Mouse (Mus musculus) forebrain, embryonic 10.5 days (tissue): Measurements from ENCODE around the gene Hspa12a. TPM values are rescaled to one million over a fixed set of nuclear protein-coding genes. Genes with fewer than 3 reads are reported as not detected.
A peak's percentile ranks its signal among the peaks of the same experiment; 100 is the strongest.
"Not testable (repeated sequence)": the region's sequence is repeated elsewhere in the genome, so short reads cannot be mapped to it uniquely, and the experiment has no call there.

Experiments
- DNase-seq: peaks from one replicate; pipeline ENCODE4 v3.0.0-alpha.2; 2017; ENCODE audit warnings: low spot score; ENCODE audit errors: extremely low spot score
- H3K27ac ChIP-seq: fragments of 300-500 bp; sonication (generic); 2 replicates; pipeline ENCODE4 v1.5.1; 2016; ENCODE audit warnings: mild to moderate bottlenecking
- H3K27me3 ChIP-seq: fragments of 300-500 bp; sonication (generic); 2 replicates; pipeline ENCODE4 v1.6.1; 2016; ENCODE audit warnings: mild to moderate bottlenecking; ENCODE audit not compliant: poor library complexity, severe bottlenecking
- H3K36me3 ChIP-seq: fragments of 300-500 bp; sonication (generic); replicated peaks from 2 replicates; pipeline ENCODE4 v1.6.1; 2016; ENCODE audit warnings: mild to moderate bottlenecking, moderate library complexity
- H3K4me1 ChIP-seq: fragments of 300-500 bp; sonication (generic); 2 replicates; pipeline ENCODE4 v1.6.1; 2016
- H3K4me3 ChIP-seq: fragments of 300-500 bp; sonication (generic); 2 replicates; pipeline ENCODE4 v1.5.1; 2016; ENCODE audit warnings: mild to moderate bottlenecking, moderate library complexity
- H3K9me3 ChIP-seq: fragments of 300-500 bp; sonication (generic); 2 replicates; pipeline ENCODE4 v1.6.1; 2016; ENCODE audit warnings: mild to moderate bottlenecking, moderate library complexity
- WGBS: fragments of 180-500 bp; shearing (Covaris S2); methylation state at CpG from one replicate; pipeline ENCODE4 v1.1.7; 2016; 5-methylcytosine and 5-hydroxymethylcytosine counted together
- polyA plus RNA-seq: library from polyadenylated mRNA; unstranded; fragments of >200 nt; fragmentation: Nextera tagmentation; extraction: Ambion mirVana; gene quantifications from 2 replicates; pipeline ENCODE4 v1.2.1, GENCODE M21; 2016

Hspa12a gene
- polyA plus RNA-seq, 1 experiment from 2014 or later: 5.7 TPM

DNA sequence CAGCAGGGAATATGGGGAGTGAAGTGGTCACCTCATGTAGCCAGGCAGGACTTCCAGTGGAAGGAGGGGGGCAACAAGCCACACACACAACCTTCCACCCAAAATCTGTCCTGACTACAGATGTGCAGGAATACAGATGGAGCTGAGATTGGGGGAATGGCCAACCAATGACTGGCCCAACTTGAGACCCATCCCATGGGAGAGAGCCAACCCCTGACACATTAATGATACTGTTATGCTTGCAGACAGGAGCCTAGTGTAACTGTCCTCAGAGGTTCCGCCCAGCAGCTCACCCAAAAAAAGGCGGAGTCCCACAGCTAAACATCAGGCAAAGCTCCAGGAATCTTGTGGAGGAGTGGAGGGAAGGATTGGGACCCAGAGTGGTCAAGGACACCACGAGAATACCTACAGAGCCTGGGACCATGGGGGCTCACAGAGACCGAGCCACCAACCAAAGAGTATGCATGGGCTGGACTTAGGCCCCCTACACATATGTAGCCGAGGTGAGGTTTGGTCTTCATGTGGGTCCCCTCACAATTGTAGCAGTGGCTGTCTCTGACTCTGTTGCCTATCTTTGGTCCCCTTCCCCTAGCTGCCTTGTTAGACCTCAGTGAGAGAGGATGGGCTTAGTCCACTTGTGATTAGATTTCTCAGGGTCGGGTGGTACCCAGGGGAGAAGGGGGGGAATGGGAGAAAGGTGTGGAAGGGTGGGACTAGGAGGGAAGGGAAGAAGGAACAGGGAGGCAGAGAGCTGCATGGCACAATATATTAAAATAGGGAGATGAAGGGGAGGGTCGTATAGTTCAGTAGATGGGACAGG, 40.2 kb downstream of the Hspa12a start:
- DNase-seq: no peak
- WGBS: 68% methylated on average over 7 of the region's 7 CpGs
- H3K36me3 ChIP-seq: no peaks in the 10 kb centered on the region
- no peak overlapping the region; the same call in 1 of the 2 replicates for H3K27ac ChIP-seq
- peaks cover 6% of the 10 kb centered on the region for H3K4me1 ChIP-seq
- H3K9me3 ChIP-seq: peaks cover 3% of the 10 kb centered on the region
- H3K27me3 ChIP-seq: peaks cover 43% of the 10 kb centered on the region
- peak overlapping the region; percentile 37 for H3K4me3 ChIP-seq

DNA sequence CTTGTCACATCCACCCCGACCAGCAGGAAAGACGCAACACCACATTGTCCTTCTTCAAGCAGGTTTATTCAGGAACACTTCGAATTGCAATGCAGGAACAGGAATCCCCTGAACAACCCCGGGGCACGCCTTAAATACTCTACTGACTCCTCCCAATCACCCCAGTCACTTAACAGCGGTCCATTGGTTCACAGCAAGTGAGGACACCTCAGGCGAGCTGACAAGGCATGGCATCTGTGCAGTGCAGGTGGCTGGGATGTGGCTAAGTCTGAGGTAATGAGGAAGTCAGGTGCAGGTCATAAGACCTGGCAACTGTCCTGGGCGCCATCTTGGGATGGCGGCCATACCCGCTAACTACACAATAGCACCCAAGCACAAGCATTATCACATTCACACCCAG, 43.0 kb downstream of the Hspa12a start:
- not testable (repeated sequence) for H3K4me3 ChIP-seq, DNase-seq, H3K27ac ChIP-seq, H3K36me3 ChIP-seq, H3K4me1 ChIP-seq
- 90% methylated on average over 10 of the region's 10 CpGs for WGBS
- Histone ChIP-seq H3K9me3 (peaks cover 15% of the 10 kb centered on the region), H3K27me3 (peaks cover 24% of the 10 kb centered on the region)

DNA sequence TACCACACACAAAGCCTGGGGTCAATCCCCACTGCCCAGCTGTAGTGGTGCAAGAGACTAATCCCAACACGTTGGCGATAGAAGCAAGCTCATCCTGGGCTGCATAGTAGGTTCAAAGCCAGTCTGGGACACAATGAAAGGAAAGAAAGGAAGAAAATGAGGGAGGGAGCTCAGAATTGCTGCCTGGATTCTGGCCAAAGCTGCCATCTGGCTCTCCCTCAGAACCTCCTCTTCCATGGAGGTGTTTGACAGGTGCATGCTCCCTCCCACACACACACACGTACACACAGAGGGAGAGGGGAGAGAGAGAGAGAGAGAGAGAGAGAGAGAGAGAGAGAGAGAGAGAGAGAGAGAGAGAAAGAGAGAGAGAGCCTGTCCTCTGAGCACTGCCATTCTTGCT, 47.2 kb downstream of the Hspa12a start:
- Histone ChIP-seq H3K27ac (no peak overlapping the region), H3K4me3 (no peak overlapping the region), H3K36me3 (no peaks in the 10 kb centered on the region), H3K4me1 (no peaks in the 10 kb centered on the region), H3K9me3 (peaks cover 15% of the 10 kb centered on the region), H3K27me3 (no peaks in the 10 kb centered on the region)
- no peak for DNase-seq
- 85% methylated on average over 3 of the region's 3 CpGs for WGBS

DNA sequence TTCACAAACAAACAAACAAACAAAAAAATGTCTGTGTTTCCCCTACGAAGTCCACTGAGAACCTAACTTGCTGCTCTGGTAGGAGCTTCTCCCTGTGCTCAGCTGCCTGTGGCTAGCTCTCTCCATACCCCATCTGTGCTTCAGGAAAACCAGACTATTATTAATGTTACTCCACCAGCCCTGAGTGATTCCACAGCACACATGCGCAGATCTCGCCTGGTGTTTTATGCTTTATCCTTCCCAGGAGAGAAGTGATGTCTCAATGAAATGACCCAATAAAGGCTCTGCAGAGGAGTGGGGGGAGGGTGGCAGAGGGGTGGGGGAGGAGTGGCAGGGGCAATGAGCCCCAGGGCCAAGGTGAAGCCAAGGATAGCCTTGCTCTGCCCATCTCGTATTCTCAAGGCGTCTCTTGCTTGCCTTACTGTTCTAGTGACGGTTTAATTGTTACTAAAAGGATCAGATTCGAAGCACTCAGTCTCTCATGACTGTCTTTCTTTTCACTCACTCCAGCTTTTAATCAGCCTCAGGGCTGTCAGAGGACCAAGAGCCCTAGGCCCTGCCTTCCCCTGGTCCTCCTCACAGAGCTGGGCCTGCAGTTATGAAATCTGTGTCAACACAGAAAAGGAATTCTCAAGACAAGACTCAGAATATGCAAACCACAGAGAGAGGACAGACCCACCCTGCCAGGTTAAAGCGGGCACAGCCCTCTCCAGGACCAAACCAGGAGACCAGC, 54.0 kb downstream of the Hspa12a start:
- DNase-seq: no peak
- Histone ChIP-seq H3K27ac (no peak overlapping the region), H3K36me3 (no peaks in the 10 kb centered on the region), H3K4me1 (0 out of 2 replicates have a peak, but pooled peaks cover 8% of the 10 kb centered on the region), H3K9me3 (no peaks in the 10 kb centered on the region; the same call in 1 of the 2 replicates), H3K27me3 (no peaks in the 10 kb centered on the region), H3K4me3 (no peak overlapping the region)
- WGBS: 70% methylated on average over 8 of the region's 8 CpGs

DNA sequence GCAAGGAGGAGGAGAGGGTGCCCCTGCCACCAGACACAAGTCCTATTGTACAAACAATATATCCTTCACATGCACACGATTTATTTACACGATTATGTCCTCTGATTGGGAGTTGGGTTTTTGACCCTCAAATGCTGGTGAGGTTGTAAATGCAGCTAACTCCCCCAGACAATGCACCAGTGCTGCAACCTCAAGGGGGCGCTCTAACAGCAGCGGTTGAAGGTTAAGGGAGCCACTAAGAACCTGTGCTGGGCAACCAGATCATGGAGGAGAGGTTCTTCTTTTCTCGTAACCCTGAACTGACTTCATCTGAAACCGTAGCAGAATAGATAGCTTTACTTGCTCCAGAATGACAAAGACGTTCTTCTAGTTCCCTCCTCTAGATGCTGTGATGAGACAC, 57.0 kb downstream of the Hspa12a start:
- no peak overlapping the region for H3K27ac ChIP-seq
- 66% methylated on average over 7 of the region's 7 CpGs for WGBS
- H3K36me3 ChIP-seq: no peaks in the 10 kb centered on the region
- no peaks in the 10 kb centered on the region for H3K9me3 ChIP-seq
- H3K4me3 ChIP-seq: no peak overlapping the region
- no peaks in the 10 kb centered on the region for H3K27me3 ChIP-seq
- DNase-seq: no peak
- H3K4me1 ChIP-seq: 0 out of 2 replicates have a peak, but pooled peaks cover 8% of the 10 kb centered on the region

DNA sequence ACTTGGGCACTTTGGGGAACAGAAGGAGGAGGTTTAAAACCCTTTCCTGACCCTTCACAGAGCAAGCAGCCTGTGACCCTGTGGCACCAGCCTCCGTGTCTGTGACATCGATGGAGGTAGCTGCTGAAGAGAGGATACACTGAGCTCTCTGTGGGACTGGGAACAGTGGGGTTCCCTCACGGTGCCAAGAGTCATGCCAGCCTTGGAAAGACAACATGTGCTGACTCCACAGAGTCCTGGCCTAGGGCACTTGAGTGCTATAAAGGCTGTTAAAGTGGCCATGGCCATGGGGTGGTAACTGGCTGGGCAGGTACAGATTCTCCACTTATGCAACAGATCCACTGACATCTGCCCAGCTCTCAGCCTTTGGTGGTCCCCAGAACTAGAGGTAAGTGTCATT, 60.0 kb downstream of the Hspa12a start:
- 79% methylated on average over 3 of the region's 3 CpGs for WGBS
- DNase-seq: no peak
- no peak overlapping the region for H3K27ac ChIP-seq

DNA sequence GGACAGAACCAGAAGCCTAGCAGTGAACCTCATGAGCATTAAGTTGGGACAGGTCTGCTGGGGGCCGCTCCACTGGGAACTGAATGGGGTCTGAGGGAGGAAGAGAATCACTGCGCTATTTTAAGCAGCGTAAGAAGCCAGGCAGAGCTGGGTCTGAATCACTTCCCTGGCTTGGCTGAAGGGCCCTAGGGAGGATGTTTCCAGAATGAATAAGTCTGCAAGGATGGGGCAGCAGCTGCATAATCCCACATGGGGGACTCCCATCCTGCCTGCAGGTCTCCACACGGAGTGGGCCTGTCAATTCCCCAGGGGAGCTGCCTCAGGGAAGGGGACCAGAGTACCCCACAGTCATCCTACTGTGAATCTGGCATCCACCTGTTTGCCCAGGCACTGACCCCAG, 61.1 kb downstream of the Hspa12a start:
- no peak for DNase-seq
- no peaks in the 10 kb centered on the region for H3K27me3 ChIP-seq
- H3K9me3 ChIP-seq: no peaks in the 10 kb centered on the region
- H3K4me1 ChIP-seq: no peaks in the 10 kb centered on the region
- H3K27ac ChIP-seq: no peak overlapping the region
- H3K36me3 ChIP-seq: no peaks in the 10 kb centered on the region
- H3K4me3 ChIP-seq: no peak overlapping the region
- WGBS: 76% methylated on average over 4 of the region's 4 CpGs

More for the DNA sequence above, 60.0 kb downstream of the Hspa12a start:
- Histone ChIP-seq H3K4me1 (no peaks in the 10 kb centered on the region), H3K36me3 (no peaks in the 10 kb centered on the region), H3K27me3 (no peaks in the 10 kb centered on the region), H3K9me3 (no peaks in the 10 kb centered on the region), H3K4me3 (no peak overlapping the region)

DNA sequence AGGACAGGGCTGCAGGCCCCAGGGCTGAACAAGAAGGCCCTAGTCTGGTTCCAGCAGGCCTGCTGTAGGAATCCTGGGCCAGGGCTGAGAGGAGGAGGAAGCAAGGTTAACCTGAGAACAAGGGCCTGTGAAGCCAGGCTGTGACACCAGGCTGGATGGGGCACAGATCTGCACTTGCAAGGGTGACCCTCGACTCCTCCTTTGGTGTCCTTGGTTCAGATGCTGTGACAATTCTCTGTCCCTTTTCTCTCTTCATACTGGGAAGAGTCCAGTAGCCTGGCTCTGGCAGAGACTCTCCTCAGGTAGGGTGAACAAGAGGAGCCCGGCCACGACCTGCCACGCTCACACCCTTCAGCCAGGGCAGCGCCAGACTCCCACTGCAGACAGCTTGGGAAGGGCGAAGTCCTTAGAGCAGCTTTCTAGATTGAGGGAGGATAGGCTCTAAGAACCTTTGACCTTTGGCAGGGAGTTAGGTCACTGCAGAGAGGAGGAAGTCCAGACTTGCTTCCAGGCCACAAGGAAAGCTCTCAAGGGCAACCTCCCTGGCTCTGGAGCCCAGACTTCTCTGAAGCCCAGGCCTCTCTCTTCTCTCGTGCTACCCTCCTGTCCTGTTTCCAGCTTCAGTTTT, 64.0 kb downstream of the Hspa12a start:
- no peak overlapping the region for H3K4me3 ChIP-seq
- no peaks in the 10 kb centered on the region for H3K4me1 ChIP-seq
- WGBS: 80% methylated on average over 7 of the region's 7 CpGs
- H3K27ac ChIP-seq: no peak overlapping the region
- H3K9me3 ChIP-seq: no peaks in the 10 kb centered on the region
- DNase-seq: no peak
- no peaks in the 10 kb centered on the region for H3K36me3 ChIP-seq
- H3K27me3 ChIP-seq: no peaks in the 10 kb centered on the region

DNA sequence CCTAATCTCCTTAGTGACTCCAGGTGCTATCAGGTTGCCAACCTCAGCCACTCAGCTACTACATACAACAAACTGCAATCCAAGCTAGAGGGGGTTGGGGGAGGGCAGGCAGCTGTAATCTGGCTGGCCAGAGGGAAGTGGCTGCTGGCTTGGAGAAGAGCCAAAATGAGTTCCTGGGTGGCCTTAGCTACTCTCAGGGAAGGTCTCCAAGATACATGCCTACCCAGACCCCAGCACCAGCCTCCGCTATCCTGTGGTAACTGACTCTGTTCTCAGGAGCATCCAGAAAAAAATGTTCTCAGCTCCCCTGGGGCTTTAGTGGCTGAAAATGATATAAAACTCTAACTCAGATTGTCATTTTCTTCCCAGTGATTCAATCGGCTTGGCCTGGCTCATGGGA, 64.9 kb downstream of the Hspa12a start:
- Histone ChIP-seq H3K27ac (no peak overlapping the region), H3K9me3 (no peaks in the 10 kb centered on the region), H3K27me3 (no peaks in the 10 kb centered on the region), H3K4me1 (no peaks in the 10 kb centered on the region), H3K36me3 (no peaks in the 10 kb centered on the region), H3K4me3 (no peak overlapping the region)
- WGBS: 95% methylated on average over 2 of the region's 2 CpGs
- no peak for DNase-seq

DNA sequence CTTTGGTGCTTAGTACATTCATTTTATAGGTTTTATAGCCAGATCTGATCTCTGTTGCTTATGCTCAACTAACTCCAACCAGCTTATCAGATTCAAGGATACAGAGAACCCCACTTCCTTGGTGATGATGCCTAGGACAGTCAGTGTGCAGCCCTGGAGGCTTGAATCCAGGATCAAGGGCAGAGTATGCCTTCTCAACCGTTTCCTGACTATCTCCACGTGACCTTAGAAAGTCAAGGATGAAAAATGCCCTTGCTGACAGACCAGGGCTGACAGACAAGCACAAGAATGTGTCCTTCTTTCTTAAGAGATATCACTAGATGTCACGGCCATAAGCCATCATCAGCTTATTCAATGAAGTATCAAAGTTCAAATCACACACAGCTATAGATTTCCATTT, 69.9 kb downstream of the Hspa12a start:
- H3K4me1 ChIP-seq: no peaks in the 10 kb centered on the region
- no peak for DNase-seq
- WGBS: 82% methylated on average over 3 of the region's 3 CpGs
- H3K36me3 ChIP-seq: no peaks in the 10 kb centered on the region
- H3K27me3 ChIP-seq: no peaks in the 10 kb centered on the region
- no peak overlapping the region for H3K27ac ChIP-seq
- no peak overlapping the region for H3K4me3 ChIP-seq
- H3K9me3 ChIP-seq: no peaks in the 10 kb centered on the region

DNA sequence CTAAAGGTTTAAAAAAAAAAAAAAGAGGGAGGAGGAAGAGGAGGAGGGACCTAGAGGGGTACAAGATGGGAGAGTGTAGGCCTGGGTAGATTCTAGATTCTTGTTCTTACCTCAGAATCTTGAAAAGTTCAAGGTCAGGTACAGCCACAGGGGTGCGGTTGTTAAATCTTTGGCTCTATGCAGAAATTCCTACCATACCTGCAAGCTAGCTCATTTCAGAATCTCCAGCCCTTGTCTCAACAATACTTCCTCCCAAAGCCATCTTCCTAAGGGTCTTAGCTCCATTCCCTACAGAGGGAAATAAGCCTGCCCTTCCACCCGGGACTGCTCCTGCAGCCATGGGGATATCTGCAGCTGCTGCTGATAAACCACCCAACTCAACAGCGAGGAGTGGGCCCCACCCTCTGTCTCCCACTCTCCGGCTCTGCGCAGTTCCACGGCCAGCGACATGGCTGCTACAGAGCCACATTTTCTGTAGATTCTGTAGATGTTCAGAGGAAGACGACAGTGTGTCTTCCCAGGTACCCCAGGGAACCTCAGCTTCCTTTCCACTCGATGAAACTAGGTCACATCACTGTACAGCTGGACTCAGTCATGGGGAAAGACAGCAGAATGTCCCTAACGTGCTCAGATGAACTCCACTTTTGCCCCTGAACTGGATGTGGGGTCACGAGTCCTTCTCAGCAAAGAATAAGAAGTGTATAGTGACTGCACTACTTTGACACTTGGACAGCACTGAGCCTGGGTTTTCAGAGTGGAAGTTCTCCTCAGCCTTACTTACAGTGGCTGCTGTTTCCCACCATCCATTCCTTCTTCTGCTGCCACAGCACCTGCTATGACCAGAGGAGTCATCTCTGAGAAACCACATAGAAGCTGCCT, 70.8 kb downstream of the Hspa12a start:
- no peak overlapping the region for H3K4me3 ChIP-seq
- H3K4me1 ChIP-seq: no peaks in the 10 kb centered on the region
- WGBS: 88% methylated on average over 11 of the region's 11 CpGs
- H3K9me3 ChIP-seq: no peaks in the 10 kb centered on the region
- no peak overlapping the region for H3K27ac ChIP-seq
- H3K27me3 ChIP-seq: no peaks in the 10 kb centered on the region
- DNase-seq: no peak
- no peaks in the 10 kb centered on the region for H3K36me3 ChIP-seq

DNA sequence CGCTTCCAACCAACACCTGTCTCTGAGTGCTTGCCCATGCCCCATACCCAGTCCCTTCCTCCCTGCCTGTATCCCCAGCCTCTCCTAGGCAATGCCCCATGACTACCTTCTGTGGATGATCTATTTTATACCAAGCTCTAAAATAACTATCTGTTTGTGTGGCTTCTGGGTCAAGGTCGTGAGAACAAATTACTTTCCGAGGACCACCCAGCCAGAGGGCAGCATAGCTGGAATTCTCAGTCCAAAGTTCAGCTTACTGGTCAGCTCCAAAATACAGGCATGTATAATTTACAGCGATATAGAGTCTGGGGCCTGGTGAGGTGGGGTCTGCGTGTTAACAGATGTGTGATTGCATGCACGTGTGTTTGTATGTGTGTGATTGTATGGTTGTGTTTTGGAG, 71.6 kb downstream of the Hspa12a start:
- DNase-seq: no peak
- H3K4me3 ChIP-seq: no peak overlapping the region

More for the DNA sequence above, 71.6 kb downstream of the Hspa12a start:
- Histone ChIP-seq H3K4me1 (no peaks in the 10 kb centered on the region), H3K9me3 (no peaks in the 10 kb centered on the region), H3K27ac (no peak overlapping the region), H3K27me3 (no peaks in the 10 kb centered on the region), H3K36me3 (no peaks in the 10 kb centered on the region)
- 78% methylated on average over 6 of the region's 6 CpGs for WGBS
